Mouse (Mus musculus) CD4-positive, CD25-positive, alpha-beta regulatory T cell, adult 9 weeks (primary cell): Measurements from ENCODE around the gene Sult1c1. TPM values are rescaled to one million over a fixed set of nuclear protein-coding genes. Genes with fewer than 3 reads are reported as not detected.

ENCODE experiments used
- polyA plus RNA-seq: library from polyadenylated mRNA; unstranded; fragments of 100-300 nt; shearing (Covaris generic); gene quantifications from one replicate; pipeline ENCODE4 v1.2.1, GENCODE M21; 2017

Sult1c1 gene
- polyA plus RNA-seq: not detected

GRCm38 (mm10) chr17:53990574-53990973 is at the start of gene Sult1c1:
Gene Sult1c1 (minus strand): TSS chr17:53990674.

Other genes starting within 250 kb of the Sult1c1 start
- gene Sult1c2, start 144.3 kb downstream of the Sult1c1 start, polyA plus RNA-seq: not detected